Mouse (Mus musculus) embryonic facial prominence, embryonic 11.5 days (tissue): ENCODE results near the gene Sar1b. TPM values are rescaled to one million over a fixed set of nuclear protein-coding genes. Genes with fewer than 3 reads are reported as not detected.

Source experiments
- polyA plus RNA-seq: library from polyadenylated mRNA; unstranded; fragments of >200 nt; fragmentation: Nextera tagmentation; extraction: Ambion mirVana; gene quantifications from 2 replicates; pipeline ENCODE4 v1.2.1, GENCODE M21; 2014

The Sar1b gene
- polyA plus RNA-seq, 1 experiment from 2014 or later: 108 TPM

Other genes with a start within 250 kb of the Sar1b start
- 8.7 and 10.2 TPM in 2 replicates for gene Phykpl, start 178.9 kb upstream of the Sar1b start, polyA plus RNA-seq
- 797 and 870 TPM in 2 replicates for gene Hnrnpab, start 156.8 kb upstream of the Sar1b start, polyA plus RNA-seq
- 169 and 174 TPM in 2 replicates for gene Nhp2, start 144.0 kb upstream of the Sar1b start, polyA plus RNA-seq
- gene Rmnd5b, start 127.8 kb upstream of the Sar1b start, polyA plus RNA-seq: 36.0 and 39.0 TPM in 2 replicates
- gene N4bp3, start 112.8 kb upstream of the Sar1b start, polyA plus RNA-seq: 7.4 and 10.2 TPM in 2 replicates
- 0.88 and 1.1 TPM in 2 replicates for gene D930048N14Rik, start 112.7 kb upstream of the Sar1b start, polyA plus RNA-seq
- 100 and 107 TPM in 2 replicates for gene 0610009B22Rik, start 74.8 kb upstream of the Sar1b start, polyA plus RNA-seq
- gene Sec24a, start 53 bp upstream of the Sar1b start, polyA plus RNA-seq: 10.5 and 11.5 TPM in 2 replicates
- 0.26 and 0.52 TPM in 2 replicates for gene Jade2, start 94.0 kb downstream of the Sar1b start, polyA plus RNA-seq
- gene Cdkn2aipnl, start 204.0 kb downstream of the Sar1b start, polyA plus RNA-seq: 142 and 147 TPM in 2 replicates
- gene Ube2b, start 237.1 kb downstream of the Sar1b start, polyA plus RNA-seq: 178 and 192 TPM in 2 replicates
- 9.4 and 9.5 TPM in 2 replicates for gene Cdkl3, start 240.5 kb downstream of the Sar1b start, polyA plus RNA-seq